Mouse (Mus musculus) stomach, postnatal 0 days (tissue): Measurements from ENCODE around the gene Palld. TPM values are rescaled to one million over a fixed set of nuclear protein-coding genes. Genes with fewer than 3 reads are reported as not detected.

Experiments
- ATAC-seq: fragments of 200-750 bp; cut with Nextera tagmentation; 2 replicates; pipeline ENCODE4 v1.8.0; 2017; ENCODE audit not compliant: low FRiP score, low TSS enrichment
- DNase-seq: peaks from one replicate; pipeline ENCODE4 v3.0.0-alpha.2; 2016; ENCODE audit warnings: low spot score
- H3K27ac ChIP-seq: fragments of 300-500 bp; sonication (generic); replicated peaks from 2 replicates; pipeline ENCODE4 v1.5.1; 2014; ENCODE audit warnings: mild to moderate bottlenecking, control low read depth
- H3K27me3 ChIP-seq: fragments of 300-500 bp; sonication (generic); 2 replicates; pipeline ENCODE4 v1.6.1; 2014; ENCODE audit warnings: low read length; ENCODE audit not compliant: control insufficient read depth, insufficient read depth
- H3K36me3 ChIP-seq: fragments of 300-500 bp; sonication (generic); 2 replicates; pipeline ENCODE4 v1.6.1; 2014; ENCODE audit warnings: low read length, mixed read lengths; ENCODE audit not compliant: control insufficient read depth, insufficient read depth
- H3K4me1 ChIP-seq: fragments of 300-500 bp; sonication (generic); replicated peaks from 2 replicates; pipeline ENCODE4 v1.6.1; 2014; ENCODE audit warnings: antibody characterized with exemption; ENCODE audit not compliant: control insufficient read depth, insufficient read depth
- H3K4me2 ChIP-seq: fragments of 300-500 bp; sonication (generic); replicated peaks from 2 replicates; pipeline ENCODE4 v1.6.1; 2014; ENCODE audit warnings: low read depth, mild to moderate bottlenecking, control low read depth, moderate library complexity
- H3K4me3 ChIP-seq: fragments of 300-500 bp; sonication (generic); 2 replicates; pipeline ENCODE4 v1.5.1; 2014; ENCODE audit warnings: low read depth, low read length, control low read depth
- H3K9ac ChIP-seq: fragments of 300-500 bp; sonication (generic); 2 replicates; pipeline ENCODE4 v1.6.1; 2014; ENCODE audit warnings: mild to moderate bottlenecking, low read length, control low read depth, mixed read lengths
- H3K9me3 ChIP-seq: fragments of 300-500 bp; sonication (generic); 2 replicates; pipeline ENCODE4 v1.6.1; 2016; ENCODE audit warnings: low read length; ENCODE audit not compliant: control insufficient read depth
- CTCF ChIP-seq: IDR thresholded peaks from 2 replicates; pipeline ENCODE4 v1.5.1; 2016; ENCODE audit warnings: antibody characterized with exemption, low read depth, mild to moderate bottlenecking, moderate library complexity
- EP300 ChIP-seq: optimal IDR thresholded peaks from 2 replicates; pipeline ENCODE3; 2016; ENCODE audit warnings: antibody characterized with exemption
- WGBS: fragments of 180-500 bp; shearing (Covaris S2); extraction: QIAGEN DNeasy Blood & Tissue Kit; methylation state at CpG from one replicate; pipeline ENCODE4 v1.1.7; 2014; 5-methylcytosine and 5-hydroxymethylcytosine counted together
- polyA plus RNA-seq: library from polyadenylated mRNA; unstranded; fragments of >200 nt; fragmentation: Nextera tagmentation; extraction: Ambion mirVana; gene quantifications from 2 replicates; pipeline ENCODE4 v1.2.1, GENCODE M21; 2015

The Palld gene
- polyA plus RNA-seq, 1 experiment from 2014 or later: 71.0 TPM

DNA sequence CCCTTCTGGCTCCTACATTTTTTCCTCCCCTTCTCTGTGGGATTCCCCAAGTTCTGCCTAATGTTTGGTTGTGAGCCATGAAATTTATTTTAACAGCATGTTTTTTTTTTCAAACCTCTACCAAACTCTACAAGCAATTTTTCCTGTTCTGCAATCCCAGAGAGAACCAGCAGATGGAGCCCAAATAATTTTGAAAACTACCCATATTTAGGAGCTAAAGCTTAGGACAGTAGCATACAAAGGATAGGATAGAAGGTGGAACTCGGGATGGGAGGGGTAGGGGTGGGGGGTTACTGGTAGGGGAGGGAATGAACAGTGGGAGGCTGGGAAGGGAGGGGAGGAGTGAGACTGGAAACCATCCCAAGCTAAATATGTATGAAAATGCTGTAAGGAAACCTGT, 380.4 kb downstream of the Palld start:
- no peak for DNase-seq
- Histone ChIP-seq H3K4me1 (no peaks in the 10 kb centered on the region), H3K4me2 (no peak overlapping the region), H3K9me3 (no peaks in the 10 kb centered on the region), H3K4me3 (no peak overlapping the region), H3K27ac (no peak overlapping the region), H3K27me3 (no peaks in the 10 kb centered on the region), H3K9ac (no peak overlapping the region), H3K36me3 (peaks cover 13% of the 10 kb centered on the region)
- TF ChIP-seq EP300 (no peak), CTCF (peak; percentile 75)
- ATAC-seq: no peak
- WGBS: 0% methylated on average over 1 of the region's 1 CpGs

- 67% methylated on average over 14 of the region's 14 CpGs for WGBS
- peaks cover 13% of the 10 kb centered on the region for H3K36me3 ChIP-seq
- DNase-seq (no peak), ATAC-seq (peak; percentile 54)
- TF ChIP-seq EP300 (no peak), CTCF (no peak)
- H3K4me2 ChIP-seq: no peak overlapping the region
- H3K9ac ChIP-seq: no peak overlapping the region
- H3K9me3 ChIP-seq: no peaks in the 10 kb centered on the region
- H3K4me1 ChIP-seq: no peaks in the 10 kb centered on the region
- no peak overlapping the region for H3K4me3 ChIP-seq
- H3K27ac ChIP-seq: no peak overlapping the region
- no peaks in the 10 kb centered on the region for H3K27me3 ChIP-seq
These were observed 384.8 kb downstream of the Palld start for GRCm38 (mm10) chr8:61517502-61518185.

DNA sequence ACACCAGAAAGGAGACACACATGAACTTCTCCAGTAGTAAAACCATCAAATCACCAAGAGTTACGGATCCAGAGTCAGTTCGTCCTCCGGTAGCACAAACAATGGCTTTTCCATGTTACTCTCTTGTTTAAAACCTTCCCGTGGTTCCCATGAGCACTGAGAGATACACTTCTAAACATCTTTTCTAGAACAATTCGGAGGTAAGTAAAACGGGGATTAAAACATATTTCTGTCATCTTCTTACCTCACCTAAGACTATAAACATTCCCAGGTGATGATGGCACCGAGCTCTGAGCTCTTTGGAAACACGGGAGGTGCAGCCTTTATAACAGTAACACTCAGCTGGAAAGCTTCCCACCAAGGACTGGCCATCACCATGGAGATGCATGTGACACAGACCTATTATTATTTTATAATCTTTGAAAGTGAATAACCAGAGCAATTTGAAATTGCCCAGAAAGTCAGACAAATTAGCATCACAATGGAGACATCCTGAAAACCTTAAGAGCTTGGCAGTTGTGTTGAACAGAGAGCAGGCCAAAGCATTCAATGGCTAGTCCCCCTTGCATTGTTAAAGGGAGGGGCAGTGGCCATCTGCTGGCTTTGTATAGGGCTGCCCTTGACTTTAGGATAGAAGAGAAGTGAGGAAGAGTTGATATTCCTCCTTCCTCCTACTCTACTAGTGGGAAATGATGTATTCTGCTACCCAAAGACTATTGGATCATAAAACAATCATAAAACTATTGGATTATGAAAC, 385.6 kb downstream of the Palld start:
- peaks cover 13% of the 10 kb centered on the region for H3K36me3 ChIP-seq
- H3K4me1 ChIP-seq: no peaks in the 10 kb centered on the region
- no peak overlapping the region for H3K27ac ChIP-seq
- no peak overlapping the region for H3K4me2 ChIP-seq
- no peaks in the 10 kb centered on the region for H3K9me3 ChIP-seq
- H3K9ac ChIP-seq: no peak overlapping the region
- TF ChIP-seq CTCF: no peak
- TF ChIP-seq EP300: no peak
- 74% methylated on average over 8 of the region's 8 CpGs for WGBS
- no peak overlapping the region for H3K4me3 ChIP-seq
- no peaks in the 10 kb centered on the region for H3K27me3 ChIP-seq
- DNase-seq (no peak), ATAC-seq (no peak)

GRCm38 (mm10) chr8:61515931-61516744, 386.4 kb downstream of the Palld start:
- H3K27me3 ChIP-seq: no peaks in the 10 kb centered on the region
- no peak overlapping the region for H3K4me2 ChIP-seq
- TF ChIP-seq EP300 (no peak), CTCF (peak; percentile 93)
- no peaks in the 10 kb centered on the region for H3K4me1 ChIP-seq
- 55% methylated on average over 25 of the region's 25 CpGs for WGBS
- no peaks in the 10 kb centered on the region for H3K9me3 ChIP-seq
- H3K36me3 ChIP-seq: peaks cover 13% of the 10 kb centered on the region
- peak; percentile 72; the same call in 1 of the 2 replicates for ATAC-seq
- no peak overlapping the region for H3K27ac ChIP-seq
- H3K9ac ChIP-seq: no peak overlapping the region
- DNase-seq: peak; percentile 79
- no peak overlapping the region for H3K4me3 ChIP-seq

DNA sequence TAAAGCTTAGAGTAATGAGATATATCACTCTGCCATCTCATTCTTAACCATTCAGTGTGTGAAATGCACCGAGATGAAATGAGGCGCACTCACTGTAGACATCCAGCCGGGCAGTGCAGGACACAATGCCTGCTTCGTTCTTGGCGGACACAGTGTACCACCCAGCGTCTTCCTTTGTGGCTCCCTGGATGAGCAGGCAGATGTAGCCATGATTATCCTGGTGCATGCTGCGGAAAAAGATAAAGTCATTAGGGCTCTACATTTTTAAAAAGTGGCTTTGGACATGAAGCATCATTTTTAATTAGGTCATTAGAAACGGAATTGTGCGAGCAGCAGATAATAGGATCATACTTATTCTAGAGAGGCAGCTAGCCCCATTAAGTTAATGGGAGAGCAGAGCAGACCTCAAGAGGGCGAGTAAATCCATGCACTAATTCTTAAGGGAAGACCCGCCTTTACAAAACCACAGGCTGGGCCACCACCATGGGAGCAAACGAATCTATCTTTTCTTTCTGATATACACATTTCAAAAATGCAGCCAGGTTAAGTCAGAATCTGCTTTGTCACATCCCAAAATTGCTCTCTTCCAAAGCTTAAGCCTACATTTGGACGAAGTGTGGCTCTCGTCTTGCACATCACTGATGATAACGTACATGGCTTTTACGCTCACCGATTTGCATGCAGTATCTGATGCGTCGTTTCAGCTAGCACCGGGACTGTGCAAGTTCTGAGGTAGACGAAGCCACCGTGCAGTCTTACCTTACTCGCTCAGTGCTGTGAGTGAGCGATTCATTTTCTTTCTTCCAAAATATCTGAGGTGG, 387.2 kb downstream of the Palld start:
- Histone ChIP-seq H3K36me3 (peaks cover 20% of the 10 kb centered on the region), H3K27me3 (no peaks in the 10 kb centered on the region), H3K4me2 (no peak overlapping the region), H3K27ac (no peak overlapping the region), H3K4me3 (no peak overlapping the region), H3K9ac (no peak overlapping the region), H3K9me3 (no peaks in the 10 kb centered on the region), H3K4me1 (no peaks in the 10 kb centered on the region)
- no peak for ATAC-seq
- WGBS: 93% methylated on average over 24 of the region's 24 CpGs
- no peak for DNase-seq
- TF ChIP-seq EP300 (no peak), CTCF (no peak)
